Mouse (Mus musculus) G1E (cell line): ENCODE measurements around the gene Sv2c.

Source experiments
- CTCF ChIP-seq: IDR thresholded peaks from 2 replicates; pipeline ENCODE4 v1.5.1; 2012; ENCODE audit warnings: low read depth, low read length, inconsistent platforms, mixed read lengths
- GATA1 ChIP-seq: IDR thresholded peaks from 2 replicates; pipeline ENCODE4 v1.6.1; 2012; ENCODE audit warnings: borderline replicate concordance, low read length, inconsistent platforms, mixed read lengths

- TF ChIP-seq GATA1 (no peak), CTCF (no peak)
Measured at GRCm38 (mm10) chr13:95999396-95999795, 133.0 kb downstream of the Sv2c start.
